Mouse (Mus musculus) CH12.LX (cell line): Measurements from ENCODE around the gene Ptgdr2.

ENCODE experiments used
- CTCF ChIP-seq, 2 experiments: IDR thresholded peaks in 1 of 2; conservative IDR thresholded peaks in 1 of 2; 2 replicates each; pipeline ENCODE4 v1.5.1; 2011 to 2012; ENCODE audit warnings: low read depth in 2 of 2, low read length in 2 of 2, improper control_type of control experiment in 1 of 2, inconsistent platforms in 1 of 2, mild to moderate bottlenecking in 1 of 2, moderate library complexity in 1 of 2
- EP300 ChIP-seq: IDR thresholded peaks from 2 replicates; pipeline ENCODE4 v1.6.1; 2011; ENCODE audit warnings: low read length, improper control_type of control experiment
- HCFC1 ChIP-seq: IDR thresholded peaks from 2 replicates; pipeline ENCODE4 v1.6.1; 2012; ENCODE audit warnings: low read depth, mild to moderate bottlenecking, inconsistent platforms, low read length, improper control_type of control experiment
- KAT2A ChIP-seq: IDR thresholded peaks from 2 replicates; pipeline ENCODE4 v1.6.1; 2012; ENCODE audit warnings: low read length, improper control_type of control experiment, inconsistent platforms; ENCODE audit not compliant: insufficient replicate concordance
- MAZ ChIP-seq: IDR thresholded peaks from 2 replicates; pipeline ENCODE4 v1.6.1; 2012; ENCODE audit warnings: low read depth, mild to moderate bottlenecking, inconsistent platforms, low read length, improper control_type of control experiment, moderate library complexity
- NRF1 ChIP-seq: IDR thresholded peaks from 2 replicates; pipeline ENCODE4 v1.6.1; 2014; ENCODE audit warnings: low read depth, mild to moderate bottlenecking, inconsistent platforms, low read length, improper control_type of control experiment, moderate library complexity
- PAX5 ChIP-seq: IDR thresholded peaks from 2 replicates; pipeline ENCODE4 v1.6.1; 2012; ENCODE audit warnings: low read length, inconsistent platforms, mixed read lengths
- POLR2A ChIP-seq: IDR thresholded peaks from 2 replicates; pipeline ENCODE4 v1.6.1; 2011; ENCODE audit warnings: low read depth, mild to moderate bottlenecking, improper control_type of control experiment, low read length
- SIN3A ChIP-seq: IDR thresholded peaks from 2 replicates; pipeline ENCODE4 v1.6.1; 2012; ENCODE audit warnings: low read length, improper control_type of control experiment, inconsistent platforms
- SMC3 ChIP-seq: IDR thresholded peaks from 2 replicates; pipeline ENCODE4 v1.6.1; 2011; ENCODE audit warnings: low read depth, low read length, improper control_type of control experiment
- TBP ChIP-seq: conservative IDR thresholded peaks from 2 replicates; pipeline ENCODE4 v1.6.1; 2011; ENCODE audit warnings: low read depth, low read length, improper control_type of control experiment
- ZC3H11A ChIP-seq: IDR thresholded peaks from 2 replicates; pipeline ENCODE4 v1.6.1; 2012; ENCODE audit warnings: low read depth, mild to moderate bottlenecking, inconsistent platforms, low read length, improper control_type of control experiment
- ZMIZ1 ChIP-seq: IDR thresholded peaks from 2 replicates; pipeline ENCODE4 v1.6.1; 2012; ENCODE audit warnings: low read depth, mild to moderate bottlenecking, inconsistent platforms, low read length, improper control_type of control experiment
- ZNF384 ChIP-seq: IDR thresholded peaks from 2 replicates; pipeline ENCODE4 v1.6.1; 2012; ENCODE audit warnings: low read depth, low read length, improper control_type of control experiment, inconsistent platforms

DNA sequence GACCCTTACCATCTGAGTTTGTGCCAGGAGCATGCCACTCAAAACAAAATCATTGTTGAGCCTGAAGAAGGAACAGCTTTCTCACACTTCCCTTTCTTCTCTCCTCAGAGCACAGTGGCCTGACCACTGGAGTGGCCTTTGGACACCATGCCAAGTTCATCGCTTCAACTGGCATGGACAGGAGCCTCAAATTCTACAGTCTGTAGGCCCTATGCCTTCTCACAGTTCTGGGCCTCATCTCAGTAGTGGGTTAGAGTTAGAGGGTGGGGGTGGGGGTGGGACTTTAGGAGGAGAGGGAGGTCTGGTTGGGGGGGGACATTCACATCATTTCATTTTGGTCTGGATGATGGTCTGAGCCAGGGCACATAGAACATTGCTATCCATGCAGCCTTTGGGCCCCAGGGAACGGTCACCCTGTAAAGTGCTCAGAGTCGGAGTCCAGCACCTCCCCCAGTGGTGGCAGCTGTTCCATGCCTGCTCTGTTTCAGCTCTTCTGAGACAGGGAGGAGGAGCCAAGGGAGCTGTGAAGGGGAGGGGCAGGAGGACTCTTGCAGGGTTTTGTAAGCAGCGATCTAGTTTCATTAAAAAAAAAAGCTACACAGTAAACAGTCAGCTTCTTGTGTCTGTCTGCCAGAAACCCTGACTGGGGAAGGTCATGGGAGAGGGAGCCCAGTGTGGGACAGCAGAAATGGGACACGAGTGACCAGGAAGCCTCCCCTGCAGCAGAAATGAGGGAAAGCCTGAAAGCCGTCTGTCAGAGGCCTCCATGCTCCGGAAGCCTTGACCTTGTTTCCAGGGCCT, 31.8 kb upstream of the Ptgdr2 start:
- TF ChIP-seq CTCF (conservative IDR thresholded peaks at IDR 0.05 in 1 of 2, IDR thresholded peaks at IDR 0.05 in 1 of 2; ENCODE audit: low read depth in 2 of 2, low read length in 2 of 2) (no peak), HCFC1 (no peak), EP300 (no peak), PAX5 (no peak), POLR2A (no peak), ZNF384 (no peak), NRF1 (no peak), SIN3A (no peak), ZC3H11A (no peak), TBP (no peak), SMC3 (no peak), KAT2A (no peak), MAZ (no peak), ZMIZ1 (no peak)
